Mouse (Mus musculus): ENCODE measurements around the gene Atp6v0a1. TPM values are rescaled to one million over a fixed set of nuclear protein-coding genes. Genes with fewer than 3 reads are reported as not detected.

The Atp6v0a1 gene
- total and polyA plus RNA-seq, 3 experiments, result 14.1 to 63.4 (median 36.1) TPM

DNA sequence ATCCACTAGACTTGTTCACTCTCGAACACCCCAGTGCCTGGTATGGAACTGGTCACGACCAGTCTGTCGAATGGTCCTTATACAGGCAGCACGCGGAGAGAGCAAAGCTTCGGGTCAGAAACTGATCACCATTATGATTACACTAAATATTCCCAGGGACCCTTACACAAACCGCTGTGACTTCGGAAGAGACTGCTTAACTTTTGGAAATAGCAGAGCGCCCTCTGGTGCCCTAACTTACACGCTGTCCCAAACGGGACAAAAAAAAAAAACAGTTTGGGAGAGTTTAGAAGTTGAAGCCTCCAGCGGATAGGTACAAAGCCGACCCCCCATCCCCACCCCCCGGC is 49.8 kb upstream of the Atp6v0a1 start:
- Histone ChIP-seq H3K27ac (ENCODE audit: insufficient read depth, low read depth) (no peak overlapping the region), H3K9ac (ENCODE audit: insufficient read depth, low read depth) (no peak overlapping the region), H3K27me3 (replicated peaks) (peaks cover 10% of the 10 kb centered on the region), H3K79me2 (replicated peaks; ENCODE audit: control insufficient read depth, extremely low read depth, insufficient read depth, poor library complexity, severe bottlenecking) (no peaks in the 10 kb centered on the region), H3K4me3 (replicated peaks in 1 of 3; ENCODE audit: low read depth in 2 of 3, low read length in 2 of 3, poor library complexity in 1 of 3) (no peak overlapping the region), H3K36me3 (replicated peaks in 1 of 2; ENCODE audit: control insufficient read depth in 1 of 2, insufficient read depth in 1 of 2, low read length in 1 of 2) (no peaks in the 10 kb centered on the region), H3K4me2 (ENCODE audit: insufficient read depth, low read depth, poor library complexity, severe bottlenecking) (no peak overlapping the region), H3K4me1 (ENCODE audit: control insufficient read depth in 1 of 2, insufficient read depth in 2 of 2) (peaks cover 7 to 27% of the 10 kb centered on the region in 2 experiments), H3K9me3 (replicated peaks; ENCODE audit: low read length) (no peaks in the 10 kb centered on the region)
- dilution Hi-C loops (cut with MboI; ENCODE audit: extremely low pct_ligation_motif_present, extremely low pct_unique_long_range_greater_than_20kb, low sequenced_read_pairs), result no loop called here
- TF ChIP-seq MEF2A (IDR thresholded peaks at IDR 0.05; ENCODE audit: borderline replicate concordance, low read depth, low read length) (no peak), MYC (IDR thresholded peaks at IDR 0.05; ENCODE audit: low read depth, low read length) (no peak), TBP (conservative IDR thresholded peaks at IDR 0.05; ENCODE audit: low read depth, low read length) (no peak), MAZ (IDR thresholded peaks at IDR 0.05; ENCODE audit: low read depth, low read length) (no peak), ZMIZ1 (IDR thresholded peaks at IDR 0.05; ENCODE audit: low read depth, low read length) (no peak), NELFE (IDR thresholded peaks at IDR 0.05; ENCODE audit: low read depth, low read length) (peak; percentile 39; the same call in 1 of the 2 replicates), ZKSCAN1 (IDR thresholded peaks at IDR 0.05; ENCODE audit: borderline replicate concordance, low read depth, low read length) (no peak), RAD21 (IDR thresholded peaks at IDR 0.05; ENCODE audit: low read depth, low read length) (peak; percentile 84), MXI1 (IDR thresholded peaks at IDR 0.05; ENCODE audit: low read depth, low read length) (peak; percentile 35; the same call in 1 of the 2 replicates), HCFC1 (IDR thresholded peaks at IDR 0.05; ENCODE audit: low read depth, low read length) (peak; percentile 25; the same call in 1 of the 2 replicates), TCF12 (IDR thresholded peaks at IDR 0.05; ENCODE audit: low read depth, low read length) (no peak), BHLHE40 (IDR thresholded peaks at IDR 0.05; ENCODE audit: low read depth, low read length) (0 out of 2 replicates have a peak, but pooled peaks have one; percentile 20), JUN (IDR thresholded peaks at IDR 0.05; ENCODE audit: insufficient read depth, low read depth, low read length) (no peak), USF1 (IDR thresholded peaks at IDR 0.05; ENCODE audit: low read depth, low read length) (no peak), MAFK (IDR thresholded peaks at IDR 0.05; ENCODE audit: insufficient replicate concordance, low read length) (no peak), SMC3 (IDR thresholded peaks at IDR 0.05; ENCODE audit: low read depth, low read length) (peak; percentile 93), CHD2 (IDR thresholded peaks at IDR 0.05; ENCODE audit: low read length) (peak; percentile 48), USF2 (conservative IDR thresholded peaks at IDR 0.05; ENCODE audit: low read depth, low read length) (no peak), ZC3H11A (IDR thresholded peaks at IDR 0.05; ENCODE audit: low read depth, low read length) (peak; percentile 64), SIN3A (IDR thresholded peaks at IDR 0.05; ENCODE audit: low read length) (peak; percentile 46; the same call in 1 of the 2 replicates), CTCF (conservative IDR thresholded peaks at IDR 0.05 in 1 of 2, IDR thresholded peaks at IDR 0.05 in 1 of 2; ENCODE audit: low read depth in 2 of 2, low read length in 2 of 2) (peak; percentile 75 to 95), ELF1 (IDR thresholded peaks at IDR 0.05; ENCODE audit: low read depth, low read length) (0 out of 2 replicates have a peak, but pooled peaks have one; percentile 21), POLR2A (IDR thresholded peaks at IDR 0.05; ENCODE audit: low read depth, low read length) (no peak), POLR2AphosphoS2 (IDR thresholded peaks at IDR 0.05; ENCODE audit: low read depth, low read length) (no peak), GABPA (IDR thresholded peaks at IDR 0.05; ENCODE audit: insufficient replicate concordance, low read depth, low read length) (no peak), ZNF384 (IDR thresholded peaks at IDR 0.05; ENCODE audit: low read depth, low read length) (peak; percentile 96), RCOR1 (conservative IDR thresholded peaks at IDR 0.05; ENCODE audit: low read depth, low read length) (no peak), MAX (IDR thresholded peaks at IDR 0.05; ENCODE audit: low read length) (0 out of 2 replicates have a peak, but pooled peaks have one; percentile 14)
- DNase-seq (ENCODE audit: extremely low read depth), result peak; percentile 65
- in situ Hi-C loops (cut with MboI; ENCODE audit: low pct_ligation_motif_present, low pct_unique_long_range_greater_than_20kb, low sequenced_read_pairs), result loop anchor here (5.0 to 10.0 kb wide), 2 partner anchors 67 to 195 kb away; partner anchors contain the start of gene Hcrt

Data from CH12.LX (cell line).